Mouse (Mus musculus): ENCODE measurements around the gene Ppm1g.

DNA sequence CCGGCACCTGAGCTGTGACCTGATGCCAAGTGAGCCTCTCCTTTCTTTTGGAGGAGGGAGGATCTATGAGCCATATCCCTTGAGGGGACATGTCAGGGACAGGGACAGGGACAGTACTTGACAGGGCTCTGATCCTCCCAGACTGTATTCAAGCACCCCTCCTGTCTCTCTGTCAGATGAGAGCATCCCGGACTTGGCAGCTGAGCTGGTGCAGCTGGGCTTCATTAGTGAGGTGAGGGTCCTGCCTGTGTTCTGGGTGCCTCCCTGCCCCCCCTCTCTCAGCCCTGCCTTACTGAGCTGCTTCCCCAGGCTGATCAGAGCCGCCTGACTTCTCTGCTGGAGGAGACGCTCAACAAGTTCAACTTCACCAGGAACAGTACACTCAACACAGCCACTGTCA lies 30.2 kb upstream of the Ppm1g start:
- TF ChIP-seq CTCF (IDR thresholded peaks at IDR 0.05; ENCODE audit: insufficient read depth, low read length) (no peak), POLR2A (IDR thresholded peaks at IDR 0.05; ENCODE audit: borderline replicate concordance, extremely low read depth, low read depth, low read length) (no peak)

Measured in lung, adult 2 months (tissue).